Mouse (Mus musculus): ENCODE measurements at regions not wholly inside any gene's neighbourhood (a gene's known extent, or its start where the extent isn't known, plus 50 kb on each side); places are given as distances from the start of the nearest gene placed in this dataset.

GRCm38 (mm10) chr3:61537113-61537512 is 171.4 kb upstream of the B430305J03Rik start:
- TF ChIP-seq CTCF (IDR thresholded peaks at IDR 0.05; ENCODE audit: control insufficient read depth, insufficient read depth, insufficient replicate concordance, low read depth, low read length) = no peak
- TF ChIP-seq POLR2A (IDR thresholded peaks at IDR 0.05; ENCODE audit: control insufficient read depth, low read depth, low read length) = no peak
